Comparison of ENCODE assay signal across 8 mouse cellular contexts in the genomic region with DNA sequence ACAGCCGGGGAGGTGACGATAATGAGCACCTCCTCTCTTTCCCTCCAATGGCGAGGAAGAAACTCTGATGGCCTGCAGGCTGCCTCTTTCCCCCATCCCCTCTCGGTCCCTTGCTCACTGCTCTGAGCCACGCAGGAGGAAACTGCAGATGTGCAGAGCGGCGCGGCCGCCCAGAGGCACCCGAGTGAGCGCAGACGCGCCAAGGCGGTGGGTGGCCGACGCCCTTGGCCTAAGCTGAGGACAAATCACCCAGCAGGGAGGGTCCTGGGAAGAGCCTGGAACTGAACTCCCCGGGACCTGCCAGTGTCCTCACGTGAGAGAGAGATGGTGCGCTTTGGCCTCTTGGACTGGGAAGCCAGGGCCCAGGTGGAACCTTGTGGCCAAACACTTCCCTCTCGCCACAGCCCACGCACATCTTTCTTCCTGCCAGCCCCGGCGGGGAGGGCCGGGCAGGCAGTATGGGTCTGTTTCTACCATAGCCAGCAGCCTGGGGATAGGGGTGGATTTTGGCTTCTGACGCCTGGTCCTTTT.
DNase-seq lines count a peak whose midpoint lies in the region; ATAC-seq and TF ChIP-seq lines count a peak whose summit lies in the region.

No protein-coding gene starts in this region.

- H3K27ac ChIP-seq in left cerebral cortex, adult 2 months: no peak overlapping the region
- H3K27ac ChIP-seq in forebrain, postnatal 0 days (ENCODE audit: low read depth, low read length): peak overlapping the region; percentile 2
- peak overlapping the region; percentile 87 for H3K27ac ChIP-seq in hindbrain, embryonic 12.5 days
- H3K27ac ChIP-seq in midbrain, embryonic 11.5 days (ENCODE audit: low read depth, low read length): no peak overlapping the region; the same call in 1 of the 2 replicates

- H3K4me2 ChIP-seq in forebrain, postnatal 0 days (ENCODE audit: low read depth): peak overlapping the region; percentile 51
- H3K4me2 ChIP-seq in hindbrain, embryonic 12.5 days (replicated peaks): peak overlapping the region; percentile 56
- H3K4me2 ChIP-seq in midbrain, embryonic 11.5 days: peak overlapping the region; percentile 41

- H3K36me3 ChIP-seq in forebrain, postnatal 0 days (ENCODE audit: insufficient read depth): no peaks in the 10 kb centered on the region
- H3K36me3 ChIP-seq in hindbrain, embryonic 12.5 days: no peaks in the 10 kb centered on the region
- H3K36me3 ChIP-seq in midbrain, embryonic 11.5 days (ENCODE audit: control insufficient read depth, insufficient read depth, low read length): no peaks in the 10 kb centered on the region

- peaks cover 10% of the 10 kb centered on the region; the same call in 1 of the 2 replicates for H3K27me3 ChIP-seq in forebrain, postnatal 0 days (ENCODE audit: insufficient read depth, low read length)
- H3K27me3 ChIP-seq in hindbrain, embryonic 12.5 days: peaks cover 9% of the 10 kb centered on the region
- peaks cover 18% of the 10 kb centered on the region for H3K27me3 ChIP-seq in midbrain, embryonic 11.5 days (ENCODE audit: control insufficient read depth, insufficient read depth, low read length)

- peak overlapping the region; percentile 23 for H3K9ac ChIP-seq in forebrain, postnatal 0 days
- peak overlapping the region; percentile 60 for H3K9ac ChIP-seq in hindbrain, embryonic 12.5 days
- H3K9ac ChIP-seq in midbrain, embryonic 11.5 days (ENCODE audit: low read length): peak overlapping the region; percentile 22

- intact Hi-C loops in left cerebral cortex, adult 2 months (cut with DNase I): loop anchor here (5.0 kb wide), 1 partner anchor 299 kb away; no protein-coding TSS in a partner anchor
- intact Hi-C loops in left cerebral cortex, postnatal 10 days (cut with DNase I): no loop called here

- DNase-seq in left cerebral cortex, adult 2 months (ENCODE audit: extremely low spot score in 1 of 2, low spot score in 2 of 2): no peak
- no peak for DNase-seq in left cerebral cortex, postnatal 10 days (ENCODE audit: extremely low spot score in 1 of 2, low spot score in 2 of 2)
- peak; percentile 79 for DNase-seq in ZHBTc4 (ENCODE audit: low read depth, low spot score)
- DNase-seq in forebrain, postnatal 0 days: peak; percentile 60
- no peak for DNase-seq in midbrain, embryonic 11.5 days (ENCODE audit: low spot score, missing footprints)
- DNase-seq in testis, postnatal 10 days (ENCODE audit: low spot score): peak; percentile 65
- no peak for DNase-seq in layer of hippocampus, postnatal 25 days (ENCODE audit: extremely low spot score in 1 of 2, low spot score in 1 of 2)

- WGBS in forebrain, postnatal 0 days: 8% methylated on average over 25 of the region's 25 CpGs
- 2% methylated on average over 25 of the region's 25 CpGs for WGBS in hindbrain, embryonic 12.5 days
- WGBS in midbrain, embryonic 11.5 days: 2% methylated on average over 25 of the region's 25 CpGs

- ATAC-seq in forebrain, postnatal 0 days: peak; percentile 60
- peak; percentile 37 for ATAC-seq in hindbrain, embryonic 12.5 days (ENCODE audit: low FRiP score)
- peak; percentile 53 for ATAC-seq in midbrain, embryonic 11.5 days (ENCODE audit: low FRiP score)

- no peaks in the 10 kb centered on the region for H3K9me3 ChIP-seq in forebrain, postnatal 0 days (ENCODE audit: low read length)
- H3K9me3 ChIP-seq in hindbrain, embryonic 12.5 days (replicated peaks): no peaks in the 10 kb centered on the region
- H3K9me3 ChIP-seq in midbrain, embryonic 11.5 days (ENCODE audit: control insufficient read depth, low read length): no peaks in the 10 kb centered on the region

- H3K4me3 ChIP-seq in left cerebral cortex, adult 2 months: peak overlapping the region; percentile 23
- H3K4me3 ChIP-seq in forebrain, postnatal 0 days (ENCODE audit: low read depth, low read length): peak overlapping the region; percentile 18
- H3K4me3 ChIP-seq in hindbrain, embryonic 12.5 days: peak overlapping the region; percentile 24
- no peak overlapping the region for H3K4me3 ChIP-seq in midbrain, embryonic 11.5 days (ENCODE audit: low read depth, low read length)

- peaks cover 24% of the 10 kb centered on the region for H3K4me1 ChIP-seq in forebrain, postnatal 0 days (ENCODE audit: insufficient read depth)
- H3K4me1 ChIP-seq in hindbrain, embryonic 12.5 days: peaks cover 57% of the 10 kb centered on the region
- peaks cover 39% of the 10 kb centered on the region for H3K4me1 ChIP-seq in midbrain, embryonic 11.5 days (ENCODE audit: control insufficient read depth, insufficient read depth, low read length)

- TF ChIP-seq CTCF in left cerebral cortex, adult 2 months (IDR thresholded peaks at IDR 0.05): no peak
- TF ChIP-seq CTCF in forebrain, postnatal 0 days (IDR thresholded peaks at IDR 0.05; ENCODE audit: low read depth): no peak

Comparison
In these comparisons a context has a peak if more than half of its experiments do, and no peak if none do; other contexts are left out.
1. DNase-seq: peak in ZHBTc4 (single experiment), forebrain, postnatal 0 days (single experiment) and testis, postnatal 10 days (single experiment); none in left cerebral cortex, adult 2 months (0 of 2), left cerebral cortex, postnatal 10 days (0 of 2), midbrain, embryonic 11.5 days (single experiment) and layer of hippocampus, postnatal 25 days (0 of 2).
2. H3K27ac ChIP-seq: peak in forebrain, postnatal 0 days (single experiment) and hindbrain, embryonic 12.5 days (single experiment); none in left cerebral cortex, adult 2 months (single experiment) and midbrain, embryonic 11.5 days (single experiment).
3. Peak in every context shown above with its lines, with median percentiles within 50 percentile points of each other: ATAC-seq, H3K4me2 ChIP-seq and H3K9ac ChIP-seq.